Mouse (Mus musculus): ENCODE results near the gene Pnn.

- no peak for TF ChIP-seq MYOG (IDR thresholded peaks at IDR 0.05; ENCODE audit: control insufficient read depth in 1 of 3, insufficient read depth in 1 of 3, insufficient read length in 2 of 3, low read depth in 2 of 3)
- no peak for TF ChIP-seq POLR2AphosphoS2 (IDR thresholded peaks at IDR 0.05; ENCODE audit: insufficient read length, low read depth)
- TF ChIP-seq POLR2A (IDR thresholded peaks at IDR 0.05; ENCODE audit: insufficient read length, low read depth) = no peak
- no peak for TF ChIP-seq E2F4 (IDR thresholded peaks at IDR 0.05; ENCODE audit: insufficient read depth)
Observed at GRCm38 (mm10) chr12:59064837-59065236, 1.8 kb upstream of the Pnn start.

Measured in myocyte (in vitro differentiated cells).